Mouse (Mus musculus) lung, adult 2 months (tissue): ENCODE results near the gene Efna4.

Experiments
- CTCF ChIP-seq: fragments of 200-500 bp; IDR thresholded peaks from 2 replicates; pipeline ENCODE4 v1.5.1; 2011; ENCODE audit warnings: mild to moderate bottlenecking, low read length, control low read depth; ENCODE audit not compliant: insufficient read depth
- POLR2A ChIP-seq: fragments of 200-500 bp; IDR thresholded peaks from 2 replicates; pipeline ENCODE4 v1.6.1; 2011; ENCODE audit warnings: low read depth, mild to moderate bottlenecking, control low read depth, low read length, borderline replicate concordance; ENCODE audit errors: extremely low read depth

- TF ChIP-seq POLR2A (no peak), CTCF (no peak)
Measured at GRCm38 (mm10) chr3:89386438-89387420, 48.9 kb upstream of the Efna4 start.
